Mouse (Mus musculus): ENCODE measurements around the gene Ccdc134. TPM values are rescaled to one million over a fixed set of nuclear protein-coding genes. Genes with fewer than 3 reads are reported as not detected.

The Ccdc134 gene
- polyA plus RNA-seq, 1 experiment from 2014 or later, result 15.5 TPM

DNA sequence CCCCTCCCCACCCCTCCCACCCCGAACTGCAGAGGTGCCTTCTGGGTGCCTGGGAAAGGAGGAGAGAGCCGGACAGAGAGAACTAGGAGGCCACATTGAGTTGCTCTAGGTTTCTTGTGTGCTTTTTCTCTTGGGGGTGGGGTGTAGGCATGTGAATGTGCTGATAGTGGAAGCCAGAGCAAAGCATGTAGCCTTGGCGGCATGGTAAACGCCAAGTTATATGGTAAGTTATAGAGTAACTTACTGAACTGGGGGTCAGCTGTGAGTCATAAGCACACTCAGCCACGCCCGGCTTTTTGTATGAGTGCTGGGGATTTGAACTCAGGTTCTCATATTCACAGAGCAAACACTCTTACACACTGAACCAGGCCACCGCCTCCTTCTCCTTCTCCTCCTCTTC lies 36.8 kb downstream of the Ccdc134 start:
- 56% methylated on average over 7 of the region's 7 CpGs for WGBS
- H3K4me2 ChIP-seq, result 0 out of 2 replicates have a peak overlapping the region, but pooled peaks have one; percentile 4

DNA sequence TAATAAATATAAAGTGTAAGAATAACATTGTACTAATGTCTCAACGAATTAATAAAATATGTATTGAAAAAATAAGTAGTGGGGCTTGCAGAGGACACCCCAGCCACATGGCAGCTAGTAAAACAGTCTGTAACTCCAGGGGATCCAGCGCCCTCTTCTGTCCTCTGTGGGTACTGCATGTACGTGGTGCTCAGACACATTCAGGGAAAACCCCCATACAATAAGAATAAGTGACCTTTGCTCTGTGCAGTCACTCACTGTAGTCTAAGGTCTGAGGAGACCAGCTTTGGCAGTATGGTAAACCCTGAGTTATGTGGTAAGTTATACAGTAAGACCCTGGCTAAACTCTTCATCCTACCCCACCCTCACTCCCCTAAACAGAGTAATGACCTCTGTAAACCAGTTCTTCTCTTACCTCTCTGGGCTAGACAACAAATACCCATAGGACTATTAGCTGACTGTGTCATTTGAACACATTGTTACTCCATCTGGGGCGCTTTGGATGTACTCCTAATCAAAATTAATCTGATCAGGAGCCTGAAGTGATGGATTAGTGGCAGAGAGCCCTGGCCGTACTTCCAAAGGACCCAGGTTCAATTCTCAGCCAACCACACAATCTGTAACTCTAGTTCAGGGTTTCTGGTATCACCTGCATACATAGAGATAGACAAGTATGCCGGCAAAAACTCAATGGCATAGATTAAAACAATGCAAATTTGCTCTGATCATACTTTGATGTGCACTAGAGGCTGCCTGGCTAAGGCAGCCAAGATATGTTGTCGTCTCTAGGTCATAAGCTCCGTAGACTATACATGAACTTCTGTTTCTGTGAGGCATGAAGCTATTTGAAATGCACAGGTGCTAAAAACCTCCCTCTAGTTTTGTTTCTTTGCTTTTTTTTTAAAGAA lies 37.9 kb downstream of the Ccdc134 start:
- Histone ChIP-seq H3K9ac (no peak overlapping the region), H3K27ac (peak overlapping the region; percentile 83), H3K27me3 (replicated peaks) (no peaks in the 10 kb centered on the region), H3K36me3 (peaks cover 9% of the 10 kb centered on the region), H3K4me1 (peaks cover 41% of the 10 kb centered on the region), H3K9me3 (no peaks in the 10 kb centered on the region), H3K4me2 (peak overlapping the region; percentile 29; the same call in 1 of the 2 replicates), H3K4me3 (replicated peaks) (no peak overlapping the region)
- 51% methylated on average over 8 of the region's 8 CpGs for WGBS
- ATAC-seq (ENCODE audit: insufficient read depth, low FRiP score, low read depth), result peak; percentile 51

More for the DNA sequence above, 36.8 kb downstream of the Ccdc134 start:
- no peak overlapping the region for H3K4me3 ChIP-seq (replicated peaks)
- H3K27ac ChIP-seq, result peak overlapping the region; percentile 80
- H3K9me3 ChIP-seq, result no peaks in the 10 kb centered on the region
- H3K27me3 ChIP-seq (replicated peaks), result no peaks in the 10 kb centered on the region
- H3K4me1 ChIP-seq, result peaks cover 43% of the 10 kb centered on the region
- no peaks in the 10 kb centered on the region for H3K36me3 ChIP-seq
- ATAC-seq (ENCODE audit: insufficient read depth, low FRiP score, low read depth), result peak; percentile 65
- H3K9ac ChIP-seq, result no peak overlapping the region

DNA sequence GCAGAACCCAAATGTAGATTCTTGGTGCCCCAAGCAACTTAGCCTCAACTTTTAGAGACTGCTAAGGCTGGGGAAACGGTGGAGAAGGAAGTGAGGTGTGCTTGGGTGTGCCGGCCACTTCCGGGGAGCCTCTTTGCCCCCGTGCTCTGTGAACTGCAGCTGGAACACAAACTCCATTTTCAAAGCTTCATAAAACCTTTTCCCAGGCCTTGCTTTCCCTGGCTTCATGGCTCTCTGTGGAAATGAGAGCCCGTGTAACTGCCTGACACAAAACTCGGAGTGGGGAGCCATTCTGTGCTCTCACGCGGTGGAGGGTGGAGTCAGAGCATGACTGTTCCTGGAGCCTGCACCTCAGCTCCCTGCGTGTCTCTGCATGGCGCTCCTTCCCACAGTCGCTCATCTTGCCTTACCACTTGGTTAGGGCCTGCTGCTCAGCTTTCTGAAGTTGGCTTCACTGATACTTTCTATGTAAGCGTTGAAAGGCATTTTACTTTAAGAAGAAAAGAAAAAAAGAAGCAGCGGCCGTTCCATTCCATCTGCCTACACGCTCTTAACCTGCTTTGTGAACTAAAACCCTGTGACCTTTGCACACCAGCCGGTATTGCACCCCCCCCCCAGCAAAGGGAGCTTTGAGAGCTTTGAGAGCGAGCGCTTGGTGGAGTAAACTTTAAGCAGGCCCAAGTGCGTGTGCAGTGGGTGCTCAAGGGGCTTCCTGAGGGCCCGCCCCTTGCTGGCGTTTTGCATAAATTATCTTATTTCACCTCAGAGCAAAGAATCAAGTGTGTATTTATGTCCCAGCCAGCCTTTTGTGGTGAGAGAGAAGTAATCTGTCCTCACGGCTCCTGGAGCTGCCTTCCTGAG lies 38.7 kb downstream of the Ccdc134 start:
- no peak for ATAC-seq (ENCODE audit: insufficient read depth, low FRiP score, low read depth)
- WGBS, result 42% methylated on average over 22 of the region's 22 CpGs
- H3K4me1 ChIP-seq, result peaks cover 32% of the 10 kb centered on the region
- no peak overlapping the region for H3K9ac ChIP-seq
- H3K27me3 ChIP-seq (replicated peaks), result no peaks in the 10 kb centered on the region
- peak overlapping the region; percentile 83 for H3K27ac ChIP-seq
- H3K36me3 ChIP-seq, result peaks cover 18% of the 10 kb centered on the region
- H3K4me2 ChIP-seq, result peak overlapping the region; percentile 29
- no peak overlapping the region for H3K4me3 ChIP-seq (replicated peaks)
- no peaks in the 10 kb centered on the region for H3K9me3 ChIP-seq

DNA sequence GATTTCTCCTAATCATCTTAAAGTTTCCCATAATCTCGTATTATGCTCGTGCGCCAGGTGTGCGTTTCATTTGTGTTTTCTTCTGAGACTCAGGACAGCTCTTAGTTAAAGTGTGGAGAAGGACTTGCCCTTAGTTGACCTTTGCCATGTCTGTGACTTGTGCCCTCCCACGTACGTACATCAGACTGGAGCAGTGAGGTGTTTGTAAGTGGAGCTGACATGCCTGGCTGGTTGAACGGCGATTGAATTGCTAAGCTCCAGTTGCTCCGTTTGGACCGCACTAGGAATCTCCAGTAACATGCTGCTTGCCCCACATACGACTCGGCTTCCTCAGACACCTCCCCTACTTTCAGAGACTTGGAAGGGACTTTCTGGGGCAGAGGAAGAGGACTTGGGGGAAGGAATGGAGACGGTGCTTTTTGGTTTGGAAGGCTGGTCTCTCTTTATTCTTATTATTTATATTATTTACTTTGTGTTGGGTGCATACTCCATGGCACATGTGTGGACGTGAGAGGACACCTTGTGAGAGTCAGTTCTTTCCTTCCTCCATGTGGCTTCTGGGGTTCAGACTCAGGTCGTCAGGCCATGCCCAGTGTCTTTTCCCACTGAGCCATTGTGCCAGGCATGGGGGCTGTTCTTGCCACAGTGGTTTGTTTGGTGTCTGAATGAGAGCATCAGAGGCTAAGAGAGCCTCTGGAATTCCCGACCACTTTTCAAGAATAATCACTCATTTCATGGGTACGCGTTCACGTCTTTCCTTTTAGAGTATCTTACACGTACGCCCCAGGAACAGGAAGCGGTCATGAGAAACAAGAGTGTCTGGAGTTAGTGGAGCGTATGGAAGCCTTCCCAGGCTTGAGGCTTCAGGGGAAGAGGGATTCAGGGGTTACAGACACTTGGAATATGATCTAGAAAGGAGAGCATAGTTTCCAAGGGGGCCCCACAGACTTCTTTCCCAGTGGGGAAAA lies 39.8 kb downstream of the Ccdc134 start:
- Histone ChIP-seq H3K9me3 (no peaks in the 10 kb centered on the region), H3K27ac (peak overlapping the region; percentile 83), H3K4me3 (replicated peaks) (no peak overlapping the region), H3K36me3 (peaks cover 25% of the 10 kb centered on the region), H3K4me1 (peaks cover 30% of the 10 kb centered on the region), H3K4me2 (0 out of 2 replicates have a peak overlapping the region, but pooled peaks have one; percentile 29), H3K9ac (no peak overlapping the region), H3K27me3 (replicated peaks) (no peaks in the 10 kb centered on the region)
- ATAC-seq (ENCODE audit: insufficient read depth, low FRiP score, low read depth), result no peak
- 61% methylated on average over 23 of the region's 23 CpGs for WGBS

DNA sequence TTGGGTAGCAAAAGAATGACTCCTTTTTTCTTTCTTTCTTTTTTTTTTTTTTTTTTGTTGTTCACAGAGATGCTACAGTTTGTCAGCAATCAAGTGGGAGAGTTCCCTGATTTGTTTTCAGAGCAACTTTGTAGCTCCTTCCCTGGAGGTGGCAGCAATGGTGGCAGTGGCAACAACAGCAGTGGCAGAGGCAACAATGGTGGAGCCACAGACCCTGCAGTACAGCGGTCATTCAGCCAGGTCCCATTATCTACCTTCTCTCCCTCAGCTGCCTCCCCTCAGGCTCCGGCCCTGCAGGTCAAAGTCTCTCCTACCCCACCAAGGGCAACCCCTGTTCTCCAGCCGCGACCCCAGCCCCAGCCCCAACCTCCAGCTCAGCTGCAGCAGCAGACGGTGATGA lies 41.9 kb downstream of the Ccdc134 start:
- ATAC-seq (ENCODE audit: insufficient read depth, low FRiP score, low read depth), result no peak
- H3K4me3 ChIP-seq (replicated peaks), result no peak overlapping the region
- no peak overlapping the region for H3K9ac ChIP-seq
- no peaks in the 10 kb centered on the region for H3K27me3 ChIP-seq (replicated peaks)
- H3K9me3 ChIP-seq, result no peaks in the 10 kb centered on the region
- no peak overlapping the region for H3K4me2 ChIP-seq
- no peak overlapping the region for H3K27ac ChIP-seq
- H3K4me1 ChIP-seq, result peaks cover 13% of the 10 kb centered on the region
- WGBS, result 83% methylated on average over 5 of the region's 5 CpGs
- peaks cover 42% of the 10 kb centered on the region for H3K36me3 ChIP-seq

DNA sequence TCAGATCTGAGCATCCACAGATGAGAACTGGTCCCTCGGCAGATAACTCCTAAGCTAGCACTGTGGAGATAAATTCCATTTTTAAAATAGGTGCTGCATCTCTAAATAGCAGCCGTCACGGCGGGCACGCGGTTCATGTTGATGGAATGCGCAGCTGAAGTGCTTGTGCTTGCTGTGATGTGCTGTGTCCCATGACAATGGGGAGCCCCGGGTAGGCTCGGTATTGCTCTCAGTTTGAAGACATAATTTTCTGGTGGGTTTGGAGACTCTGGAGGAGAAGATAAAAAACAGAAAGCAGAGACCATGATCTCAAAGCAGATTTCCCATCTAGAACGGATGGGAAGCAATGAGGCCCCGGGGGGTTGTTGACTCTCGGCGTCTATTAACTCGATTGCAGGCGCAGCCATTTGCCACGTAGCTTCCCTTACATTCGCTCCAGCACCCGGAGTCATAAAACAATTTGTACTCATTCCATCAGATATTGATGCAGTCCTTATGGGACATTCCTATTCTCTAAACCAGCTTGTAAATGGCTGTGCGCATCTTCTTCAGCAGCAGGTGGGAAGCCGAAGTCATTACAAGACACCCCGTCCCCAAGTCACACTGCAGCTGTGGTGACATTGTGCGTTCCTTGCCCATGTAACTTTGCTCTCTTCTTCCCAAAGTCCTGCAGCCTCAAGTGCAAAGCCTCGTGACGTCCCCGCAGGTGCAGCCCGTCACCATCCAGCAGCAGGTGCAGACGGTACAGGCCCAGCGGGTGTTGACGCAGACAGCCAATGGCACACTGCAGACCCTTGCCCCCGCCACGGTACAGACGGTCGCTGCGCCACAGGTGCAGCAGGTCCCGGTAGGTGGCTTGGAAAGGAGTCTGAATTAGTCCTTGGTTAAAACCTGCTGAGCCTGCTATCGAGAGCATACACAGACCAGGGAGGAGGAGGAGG lies 43.0 kb downstream of the Ccdc134 start:
- WGBS, result 85% methylated on average over 36 of the region's 36 CpGs
- ATAC-seq (ENCODE audit: insufficient read depth, low FRiP score, low read depth), result no peak
- no peaks in the 10 kb centered on the region for H3K9me3 ChIP-seq

DNA sequence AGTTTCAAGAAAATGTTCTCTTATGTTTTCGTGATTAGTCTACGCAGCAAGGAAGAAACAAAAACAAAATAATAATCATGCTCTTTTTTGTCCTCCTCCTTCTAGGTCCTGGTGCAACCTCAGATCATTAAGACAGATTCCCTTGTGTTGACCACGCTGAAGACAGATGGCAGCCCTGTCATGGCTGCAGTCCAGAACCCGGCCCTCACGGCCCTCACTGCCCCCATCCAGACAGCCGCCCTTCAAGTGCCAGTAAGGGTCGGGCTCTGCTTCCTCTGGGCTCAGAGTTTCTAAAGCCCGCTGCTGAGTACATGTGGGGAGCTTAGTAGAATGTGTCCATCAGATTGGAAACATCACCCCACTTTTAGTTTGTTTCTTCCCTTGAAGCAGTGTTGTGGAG lies 44.9 kb downstream of the Ccdc134 start:
- 80% methylated on average over 8 of the region's 8 CpGs for WGBS
- no peak overlapping the region for H3K4me2 ChIP-seq
- H3K36me3 ChIP-seq, result peaks cover 65% of the 10 kb centered on the region
- H3K4me3 ChIP-seq (replicated peaks), result no peak overlapping the region
- H3K9me3 ChIP-seq, result no peaks in the 10 kb centered on the region
- no peak overlapping the region for H3K9ac ChIP-seq
- no peak overlapping the region for H3K27ac ChIP-seq
- no peaks in the 10 kb centered on the region for H3K4me1 ChIP-seq
- ATAC-seq (ENCODE audit: insufficient read depth, low FRiP score, low read depth), result no peak
- H3K27me3 ChIP-seq (replicated peaks), result no peaks in the 10 kb centered on the region

More for the DNA sequence above, 43.0 kb downstream of the Ccdc134 start:
- H3K9ac ChIP-seq, result no peak overlapping the region
- H3K36me3 ChIP-seq, result peaks cover 51% of the 10 kb centered on the region
- H3K4me3 ChIP-seq (replicated peaks), result no peak overlapping the region
- H3K27ac ChIP-seq, result no peak overlapping the region
- H3K4me2 ChIP-seq, result no peak overlapping the region
- peaks cover 12% of the 10 kb centered on the region for H3K4me1 ChIP-seq
- H3K27me3 ChIP-seq (replicated peaks), result no peaks in the 10 kb centered on the region

DNA sequence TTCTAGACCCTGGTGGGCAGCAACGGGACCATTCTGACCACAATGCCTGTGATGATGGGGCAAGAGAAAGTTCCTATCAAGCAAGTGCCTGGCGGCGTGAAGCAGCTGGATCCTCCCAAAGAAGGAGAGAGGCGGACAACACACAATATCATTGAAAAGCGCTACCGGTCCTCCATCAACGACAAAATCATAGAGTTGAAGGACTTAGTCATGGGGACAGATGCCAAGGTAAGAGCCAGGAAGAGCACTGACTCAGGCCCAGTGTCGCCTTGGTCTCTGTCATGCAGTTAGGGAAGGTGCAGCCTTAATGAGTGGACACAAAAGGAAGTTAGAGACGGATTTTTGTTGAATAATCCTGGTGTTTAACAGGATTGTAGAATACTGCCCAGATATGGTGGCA lies 47.4 kb downstream of the Ccdc134 start:
- no peak overlapping the region for H3K27ac ChIP-seq
- ATAC-seq (ENCODE audit: insufficient read depth, low FRiP score, low read depth), result no peak
- H3K9ac ChIP-seq, result no peak overlapping the region
- WGBS, result 94% methylated on average over 9 of the region's 9 CpGs
- H3K4me2 ChIP-seq, result no peak overlapping the region
- no peaks in the 10 kb centered on the region for H3K27me3 ChIP-seq (replicated peaks)
- H3K4me1 ChIP-seq, result no peaks in the 10 kb centered on the region
- H3K36me3 ChIP-seq, result peaks cover 85% of the 10 kb centered on the region
- no peak overlapping the region for H3K4me3 ChIP-seq (replicated peaks)
- H3K9me3 ChIP-seq, result no peaks in the 10 kb centered on the region

DNA sequence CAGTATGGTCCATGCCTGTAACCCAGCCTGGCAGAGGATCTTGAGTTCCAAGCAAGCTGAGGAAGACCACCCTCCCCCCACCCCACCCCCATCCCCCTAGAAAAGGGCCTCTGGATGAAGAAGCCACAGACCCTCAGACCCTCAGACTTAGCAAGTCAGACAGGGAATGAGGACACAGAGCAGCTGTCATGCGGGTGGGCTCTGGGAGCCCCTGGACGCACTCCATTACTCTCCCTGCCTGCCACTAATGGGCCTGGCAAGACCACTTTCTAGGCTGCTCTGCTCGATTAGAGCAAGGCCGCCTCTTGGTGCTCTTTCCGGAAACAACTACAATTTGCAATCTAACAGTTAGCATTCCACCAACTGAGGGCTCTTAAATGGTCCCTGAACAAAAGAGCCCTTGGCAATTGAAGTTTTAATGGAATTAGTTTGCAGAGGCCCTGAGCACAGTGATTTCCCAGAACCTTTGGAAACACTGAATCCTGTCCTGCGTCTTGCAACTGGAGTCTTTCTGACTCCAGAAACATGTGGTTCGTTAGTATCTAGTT lies 50.1 kb downstream of the Ccdc134 start:
- H3K4me1 ChIP-seq, result no peaks in the 10 kb centered on the region
- no peak overlapping the region for H3K4me2 ChIP-seq
- no peak for ATAC-seq (ENCODE audit: insufficient read depth, low FRiP score, low read depth)
- 87% methylated on average over 7 of the region's 7 CpGs for WGBS
- H3K27me3 ChIP-seq (replicated peaks), result no peaks in the 10 kb centered on the region
- H3K36me3 ChIP-seq, result peaks cover 87% of the 10 kb centered on the region
- no peak overlapping the region for H3K4me3 ChIP-seq (replicated peaks)
- no peak overlapping the region for H3K27ac ChIP-seq
- H3K9me3 ChIP-seq, result no peaks in the 10 kb centered on the region
- no peak overlapping the region for H3K9ac ChIP-seq

DNA sequence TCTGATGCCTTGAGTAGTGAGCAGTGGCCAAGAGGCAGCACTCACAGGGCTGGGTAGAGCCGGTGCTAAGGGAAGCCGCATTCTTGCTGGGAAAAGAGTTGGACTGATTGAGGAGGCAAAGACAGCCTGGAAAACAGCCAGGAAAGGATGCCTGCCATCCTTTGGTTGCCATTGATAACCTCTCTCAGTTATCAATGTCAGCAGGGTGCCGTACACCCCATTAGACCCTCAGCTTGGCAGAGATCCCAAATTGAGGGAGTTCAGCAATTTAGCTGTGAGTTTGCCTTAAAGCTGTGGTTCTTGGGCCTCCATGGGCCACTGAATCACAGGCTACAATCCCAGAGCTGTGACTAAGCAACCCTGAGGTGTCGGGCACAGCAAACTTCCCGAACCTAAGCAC lies 53.4 kb downstream of the Ccdc134 start:
- no peaks in the 10 kb centered on the region for H3K9me3 ChIP-seq
- no peaks in the 10 kb centered on the region for H3K27me3 ChIP-seq (replicated peaks)
- no peak overlapping the region for H3K9ac ChIP-seq
- H3K4me2 ChIP-seq, result no peak overlapping the region
- peaks cover 3% of the 10 kb centered on the region; the same call in 1 of the 2 replicates for H3K4me1 ChIP-seq
- H3K27ac ChIP-seq, result no peak overlapping the region
- peaks cover 93% of the 10 kb centered on the region for H3K36me3 ChIP-seq
- no peak overlapping the region for H3K4me3 ChIP-seq (replicated peaks)
- ATAC-seq (ENCODE audit: insufficient read depth, low FRiP score, low read depth), result no peak
- 85% methylated on average over 5 of the region's 5 CpGs for WGBS

All from stomach, embryonic 15.5 days (tissue).